Mouse (Mus musculus) adrenal gland, postnatal 4 days (tissue): Measurements from ENCODE around the gene Avil. TPM values are rescaled to one million over a fixed set of nuclear protein-coding genes. Genes with fewer than 3 reads are reported as not detected.
"Not testable (repeated sequence)": the region's sequence is repeated elsewhere in the genome, so short reads cannot be mapped to it uniquely, and the experiment has no call there.

ENCODE experiments used
- DNase-seq, 2 experiments: peaks; one replicate each; pipeline ENCODE4 v3.0.0; 2021 to 2022; ENCODE audit warnings: low spot score in 2 of 2, mixed read lengths in 2 of 2
- microRNA-seq: library from miRNA; unstranded; fragments of <30 nt; microRNA quantifications from one replicate; pipeline ENCODE4 v1.2.0, GENCODE M21; 2021
- total RNA-seq, 2 experiments: library from RNA; stranded (reverse); gene quantifications; 2 replicates each; pipeline ENCODE4 v1.2.3; 2021

The Avil gene
- total RNA-seq, 2 experiments from 2014 or later, result 0.67 to 0.90 TPM

DNA sequence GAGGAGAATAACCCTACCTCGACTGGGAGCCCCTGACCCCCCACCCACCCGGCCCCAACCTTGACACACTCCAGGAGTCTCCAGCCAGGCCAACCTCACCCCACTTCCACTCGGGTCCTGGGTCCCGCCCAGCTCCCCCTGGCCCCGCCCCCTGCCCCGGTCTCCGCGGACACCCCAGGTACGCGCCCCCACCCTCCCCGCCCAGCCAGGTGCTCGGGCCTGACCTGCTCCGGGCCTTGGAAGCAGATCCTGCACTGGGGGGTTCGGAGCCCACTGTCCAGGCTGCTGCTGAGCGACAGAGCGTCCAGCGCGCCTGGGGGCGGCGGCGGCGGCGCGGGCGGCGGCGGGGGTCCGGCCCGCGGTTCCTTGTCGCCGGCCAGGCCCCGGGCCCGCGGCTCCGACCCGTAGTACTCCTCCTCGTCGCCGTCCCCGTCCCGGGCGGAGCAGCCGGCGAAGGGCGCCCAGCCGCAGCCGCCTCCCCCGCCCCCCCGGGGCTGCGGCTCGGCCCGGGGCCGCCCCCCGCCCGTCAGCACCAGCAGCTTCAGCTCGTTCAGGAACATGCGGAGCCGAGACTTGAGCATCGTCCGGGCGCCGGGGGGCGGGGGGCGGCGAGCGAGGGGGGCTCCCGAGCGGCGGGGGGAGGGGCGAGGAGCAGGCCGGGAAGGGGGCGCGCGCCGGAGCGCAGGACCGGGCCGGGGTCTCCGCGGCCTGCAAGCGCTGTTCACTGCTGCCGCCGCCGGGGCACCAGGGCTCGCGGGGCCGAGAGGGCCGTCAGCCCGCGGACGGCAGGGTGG lies 58.9 kb downstream of the Avil start:
- no peak for DNase-seq

GRCm38 (mm10) chr10:127059968-127060916 lies 59.7 kb downstream of the Avil start, which contains the start of gene March9:
March9 (minus strand) TSS chr10:127060184.
- no peak for DNase-seq

- no peak for DNase-seq
Observed at GRCm38 (mm10) chr10:127061085-127061484, 60.6 kb downstream of the Avil start.

DNA sequence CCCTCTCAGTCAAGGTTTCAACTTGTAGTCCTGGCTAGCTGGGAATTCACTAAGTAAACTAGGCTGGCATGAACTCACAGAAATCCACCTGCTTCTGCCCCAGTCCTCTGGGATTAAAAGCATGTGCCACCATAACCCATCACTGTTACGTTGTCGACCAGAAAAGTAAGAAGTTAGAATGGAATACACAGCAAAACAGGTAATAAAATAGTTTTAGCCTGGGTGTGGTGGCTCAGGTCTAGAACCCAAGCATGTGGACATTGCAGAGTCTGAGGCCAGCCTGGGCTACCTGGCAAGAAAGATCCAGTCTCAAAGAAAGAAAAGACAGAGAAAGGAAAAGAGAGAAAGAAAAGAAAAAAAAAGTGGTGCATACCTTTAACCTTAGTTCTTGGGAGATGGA lies 61.0 kb downstream of the Avil start:
- DNase-seq, result no peak

DNA sequence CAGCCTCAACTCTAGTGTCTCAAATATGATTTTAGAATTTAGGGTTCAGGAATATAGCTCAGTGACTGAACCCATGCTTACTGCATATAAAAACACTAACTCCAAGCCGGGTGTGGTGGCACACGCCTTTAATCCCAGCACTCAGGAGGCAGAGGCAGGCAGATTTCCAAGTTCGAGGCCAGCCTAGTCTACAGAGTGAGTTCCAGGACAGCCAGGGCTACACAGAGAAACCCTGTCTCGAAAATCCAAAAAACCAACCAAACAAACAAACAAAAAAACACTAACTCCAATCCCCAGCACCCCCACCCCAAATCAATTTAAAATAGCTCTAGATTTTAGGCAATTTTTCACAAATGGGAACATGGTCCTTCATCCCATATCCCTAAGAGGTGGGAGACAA lies 61.6 kb downstream of the Avil start:
- not testable (repeated sequence) for DNase-seq

DNA sequence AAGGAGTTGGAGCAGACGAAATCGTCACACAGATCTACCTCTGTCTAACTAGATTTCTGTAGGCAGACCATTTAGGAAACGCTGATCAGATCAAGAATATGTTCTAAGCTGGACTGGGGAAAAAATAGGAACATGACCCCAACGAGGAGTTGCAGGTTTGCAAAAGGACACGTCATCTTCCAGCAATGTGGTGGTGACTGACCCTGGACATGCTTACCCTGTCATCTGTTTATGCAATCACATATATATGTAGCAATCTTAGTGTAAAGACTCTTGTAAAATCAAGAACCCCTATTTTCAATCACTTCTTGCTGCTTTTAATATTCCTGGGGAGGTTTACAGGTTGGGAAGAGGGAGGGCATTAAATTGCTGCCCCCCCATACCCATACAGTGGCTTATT lies 62.0 kb downstream of the Avil start:
- DNase-seq, result no peak

DNA sequence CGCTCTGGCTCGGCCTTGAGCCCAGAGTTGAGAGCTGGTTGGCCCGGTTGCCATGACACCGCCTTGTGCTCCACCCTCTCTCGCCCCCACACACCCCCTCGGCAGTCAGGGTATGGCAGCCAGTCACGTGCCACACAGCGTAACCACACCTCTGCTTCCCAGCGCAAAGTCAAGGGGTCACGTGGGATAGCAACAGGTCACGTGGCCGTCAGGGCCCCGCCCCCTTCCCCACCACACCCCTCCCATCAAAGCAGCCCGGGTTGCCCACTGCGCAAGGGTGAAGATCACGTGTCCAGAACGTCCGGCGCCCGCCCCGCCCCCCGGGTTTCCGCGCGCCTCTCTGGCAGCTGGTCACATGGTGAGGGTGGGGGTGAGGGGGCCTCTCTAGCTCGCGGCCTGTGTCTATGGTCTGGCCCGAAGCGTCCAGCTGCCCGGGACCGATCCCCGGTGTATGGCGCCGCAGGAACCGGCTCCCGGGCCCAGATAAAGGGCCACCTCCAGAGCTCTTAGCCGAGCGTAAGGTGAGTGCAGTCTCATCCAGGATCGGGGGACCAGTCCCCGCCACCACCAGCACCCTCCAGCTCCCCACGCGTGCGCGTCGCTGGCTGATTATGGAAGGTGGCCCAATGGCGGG lies 62.8 kb downstream of the Avil start, which contains the start of gene Cdk4:
Gene Cdk4, plus strand, starts transcription at position 296 of the 634 bp plus-strand sequence.
- DNase-seq, result peak; percentile 98

- no peak for DNase-seq
Observed at GRCm38 (mm10) chr10:127063913-127064870, 63.7 kb downstream of the Avil start.

GRCm38 (mm10) chr10:127065981-127066380 lies 65.5 kb downstream of the Avil start:
- no peak for DNase-seq

DNA sequence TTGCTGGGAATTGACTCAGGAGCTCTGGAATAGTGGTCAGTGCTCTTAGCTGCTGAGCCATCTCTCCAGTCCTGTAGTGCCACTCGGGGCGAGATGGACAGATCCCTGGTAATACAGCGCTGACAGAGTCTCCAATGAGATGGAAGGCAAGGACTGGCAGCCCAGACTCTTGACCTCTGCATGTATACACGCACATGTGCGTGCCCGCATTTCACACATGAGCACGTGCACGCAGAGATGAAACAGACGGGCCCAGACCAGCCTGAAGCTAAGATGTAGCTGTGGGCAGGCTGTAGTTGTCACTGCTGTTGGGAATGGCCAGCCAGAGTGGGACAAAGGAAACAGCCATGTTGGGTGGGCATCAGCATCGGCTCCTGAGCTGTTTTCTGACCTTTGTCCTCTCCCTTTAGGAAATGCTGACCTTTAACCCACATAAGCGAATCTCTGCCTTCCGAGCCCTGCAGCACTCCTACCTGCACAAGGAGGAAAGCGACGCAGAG lies 66.1 kb downstream of the Avil start:
- DNase-seq, result no peak

DNA sequence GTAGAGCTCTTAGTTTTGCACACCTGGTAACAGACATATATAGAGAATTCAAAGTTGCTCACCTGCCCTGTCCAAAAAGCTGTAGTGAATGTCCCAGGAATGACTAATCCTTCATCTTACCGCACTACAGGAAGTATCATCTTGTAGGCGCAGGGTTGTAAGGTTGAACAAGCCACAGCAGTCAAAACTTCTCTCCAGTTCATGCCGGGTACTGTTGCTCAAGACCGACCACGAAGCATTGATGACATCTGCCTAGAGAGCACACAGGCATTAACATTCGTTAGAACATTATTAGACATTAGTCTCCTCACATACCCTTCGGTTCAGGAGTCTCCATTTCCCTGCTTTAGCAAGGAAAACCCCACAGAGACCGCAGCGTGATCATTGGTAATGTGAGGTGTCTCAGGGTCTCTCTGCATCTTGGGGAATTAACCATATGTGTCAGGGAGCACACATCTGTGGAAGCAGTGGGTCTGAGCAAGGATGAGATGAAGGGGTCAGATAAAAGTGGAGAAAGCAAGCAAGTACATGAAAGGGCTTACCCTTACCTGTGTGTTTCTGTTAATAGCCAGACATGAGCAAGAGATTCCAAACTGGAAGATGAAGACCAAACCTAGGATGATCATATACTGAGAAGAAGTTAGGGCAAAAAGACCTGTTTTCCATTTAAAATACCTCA lies 68.0 kb downstream of the Avil start:
- DNase-seq, result no peak

- DNase-seq, result peak in 1 of 2 experiments; percentile 2
Observed at GRCm38 (mm10) chr10:127069281-127070189, 69.0 kb downstream of the Avil start.

Small RNAs within 50 kb of the gene (microRNA-seq; reads per million reads assigned to microRNA genes)
- gene Mir26a-2, result 84.1 reads per million, percentile 43 among the genes with 10 or more reads in this experiment
- not detected for gene Mir546

Other genes with a start within 250 kb of the Avil start
- gene Atp23, start 99.4 kb upstream of the Avil start, total RNA-seq, result 10 to 100 TPM; 11.1 to 11.6 TPM
- 100 to 1,000 TPM; 244 to 246 TPM for gene Ctdsp2, start 22.0 kb upstream of the Avil start, total RNA-seq
- 10 to 100 TPM; 67.0 to 70.6 TPM for gene Tsfm, start 30.1 kb downstream of the Avil start, total RNA-seq
- 10 to 100 TPM; 20.5 to 23.2 TPM for gene Mettl1, start 40.7 kb downstream of the Avil start, total RNA-seq
- gene Eef1akmt3, start 40.8 kb downstream of the Avil start, total RNA-seq, result under 1 TPM; 0.40 to 0.53 TPM
- gene Cyp27b1, start 47.5 kb downstream of the Avil start, total RNA-seq, result 1 to 10 TPM; 1.1 to 1.2 TPM
- 10 to 100 TPM; 11.3 to 12.1 TPM for gene March9, start 59.5 kb downstream of the Avil start, total RNA-seq
- 100 to 1,000 TPM; 444 to 449 TPM for gene Cdk4, start 62.8 kb downstream of the Avil start, total RNA-seq
- 10 to 100 TPM; 87.6 to 96.4 TPM for gene Tspan31, start 69.6 kb downstream of the Avil start, total RNA-seq
- 1 to 10 TPM; 3.6 to 4.1 TPM for gene Agap2, start 74.6 kb downstream of the Avil start, total RNA-seq
- gene Os9, start 120.4 kb downstream of the Avil start, total RNA-seq, result 100 to 1,000 TPM; 109 to 112 TPM
- 10 to 100 TPM; 10.6 to 11.7 TPM for gene B4galnt1, start 164.5 kb downstream of the Avil start, total RNA-seq
- 1 to 10 TPM; 1.6 to 3.0 TPM for gene Slc26a10, start 179.9 kb downstream of the Avil start, total RNA-seq
- 10 to 100 TPM; 34.7 to 45.3 TPM for gene Arhgef25, start 189.4 kb downstream of the Avil start, total RNA-seq
- gene Dtx3, start 195.0 kb downstream of the Avil start, total RNA-seq, result 100 to 1,000 TPM; 111 to 126 TPM
- gene Pip4k2c, start 210.9 kb downstream of the Avil start, total RNA-seq, result 10 to 100 TPM; 37.5 to 39.8 TPM